ENCODE assay signal across 8 mouse cellular contexts in genomic region chr7:137312933-137313182, GRCm38 (mm10). TPM values are rescaled to one million over a fixed set of nuclear protein-coding genes. Genes with fewer than 3 reads are reported as not detected.
DNase-seq lines count a peak whose midpoint lies in the region; ATAC-seq and TF ChIP-seq lines count a peak whose summit lies in the region.

No protein-coding gene starts in this region.

- no peaks in the 10 kb centered on the region for H3K36me3 ChIP-seq in kidney, adult 2 months (ENCODE audit: control insufficient read depth, insufficient read depth, low read length)
- H3K36me3 ChIP-seq in hindbrain, embryonic 12.5 days = 0 out of 2 replicates have a peak, but pooled peaks cover 5% of the 10 kb centered on the region
- H3K36me3 ChIP-seq in midbrain, embryonic 12.5 days = peaks cover 6% of the 10 kb centered on the region; the same call in 1 of the 2 replicates

- WGBS in kidney, adult 2 months = 9% methylated on average over 10 of the region's 10 CpGs
- WGBS in hindbrain, embryonic 12.5 days = under 1% methylated on average over 10 of the region's 10 CpGs
- under 1% methylated on average over 10 of the region's 10 CpGs for WGBS in midbrain, embryonic 12.5 days

- peaks cover 27% of the 10 kb centered on the region for H3K27me3 ChIP-seq in kidney, adult 2 months (replicated peaks; ENCODE audit: control insufficient read depth, insufficient read depth, low read length)
- H3K27me3 ChIP-seq in hindbrain, embryonic 12.5 days = peaks cover 32% of the 10 kb centered on the region
- peaks cover 61% of the 10 kb centered on the region for H3K27me3 ChIP-seq in midbrain, embryonic 12.5 days

- H3K27ac ChIP-seq in kidney, adult 2 months (ENCODE audit: insufficient read depth, low read depth, low read length) = no peak overlapping the region
- H3K27ac ChIP-seq in hindbrain, embryonic 12.5 days = peak overlapping the region; percentile 99
- peak overlapping the region; percentile 98 for H3K27ac ChIP-seq in midbrain, embryonic 12.5 days (replicated peaks)

- ATAC-seq in hindbrain, embryonic 12.5 days (ENCODE audit: low FRiP score) = no peak
- no peak for ATAC-seq in midbrain, embryonic 12.5 days (ENCODE audit: low FRiP score, low read depth)
- no peak for ATAC-seq in activated CD4-positive, CD25-positive, alpha-beta regulatory T cell, adult 4 months

- peak overlapping the region; percentile 89 for H3K4me2 ChIP-seq in hindbrain, embryonic 12.5 days (replicated peaks)
- peak overlapping the region; percentile 70 for H3K4me2 ChIP-seq in midbrain, embryonic 12.5 days (replicated peaks)

- H3K9me3 ChIP-seq in hindbrain, embryonic 12.5 days (replicated peaks) = no peaks in the 10 kb centered on the region
- no peaks in the 10 kb centered on the region for H3K9me3 ChIP-seq in midbrain, embryonic 12.5 days

- no peak for TF ChIP-seq POLR2A in kidney, adult 2 months (IDR thresholded peaks at IDR 0.05; ENCODE audit: low read depth, low read length)

- peak overlapping the region; percentile 97 for H3K9ac ChIP-seq in hindbrain, embryonic 12.5 days
- H3K9ac ChIP-seq in midbrain, embryonic 12.5 days (replicated peaks) = peak overlapping the region; percentile 94

- H3K4me1 ChIP-seq in kidney, adult 2 months (ENCODE audit: control insufficient read depth, insufficient read depth, low read length) = no peaks in the 10 kb centered on the region
- peaks cover 51% of the 10 kb centered on the region for H3K4me1 ChIP-seq in hindbrain, embryonic 12.5 days
- H3K4me1 ChIP-seq in midbrain, embryonic 12.5 days = peaks cover 66% of the 10 kb centered on the region

- TF ChIP-seq CTCF in kidney, adult 2 months (conservative IDR thresholded peaks at IDR 0.05; ENCODE audit: insufficient read depth, insufficient read length, low read depth, low read length) = no peak

- peak overlapping the region; percentile 59 for H3K4me3 ChIP-seq in kidney, adult 2 months (ENCODE audit: insufficient read depth, low read depth, low read length)
- peak overlapping the region; percentile 91 for H3K4me3 ChIP-seq in hindbrain, embryonic 12.5 days
- peak overlapping the region; percentile 86 for H3K4me3 ChIP-seq in midbrain, embryonic 12.5 days

- DNase-seq in kidney, adult 2 months = no peak
- no peak for DNase-seq in kidney, adult 11 months
- peak; percentile 40 for DNase-seq in adipocyte (ENCODE audit: low spot score)
- no peak for DNase-seq in natural killer cell, adult 2 months (ENCODE audit: low spot score in 2 of 2)
- no peak for DNase-seq in embryo, embryonic 10 days (ENCODE audit: low spot score)

RNA-seq across cellular contexts. Expression of gene Ebf3, which starts 1.4 kb away (rescaled TPM):
- polyA plus RNA-seq in kidney, adult 2 months (2012; rRNA removed) = 0.68 and 1.9 TPM in 2 replicates
- 23.0 and 23.4 TPM in 2 replicates for polyA plus RNA-seq in hindbrain, embryonic 12.5 days (2016; fragmentation: Nextera tagmentation; extraction: Ambion mirVana)
- 23.3 and 24.9 TPM in 2 replicates for polyA plus RNA-seq in midbrain, embryonic 12.5 days (2016; fragmentation: Nextera tagmentation; extraction: Ambion mirVana)
- polyA plus RNA-seq in activated CD4-positive, CD25-positive, alpha-beta regulatory T cell, adult 4 months (2017; shearing (Covaris generic)) = not detected
